Mouse (Mus musculus) bone marrow, adult 2 months (tissue): Measurements from ENCODE around the gene Zfp384. TPM values are rescaled to one million over a fixed set of nuclear protein-coding genes. Genes with fewer than 3 reads are reported as not detected.
A peak's percentile ranks its signal among the peaks of the same experiment; 100 is the strongest.

ENCODE experiments used
- H3K27ac ChIP-seq: fragments of 200-500 bp; 2 replicates; pipeline ENCODE4 v1.5.1; 2012; ENCODE audit warnings: low read depth, mild to moderate bottlenecking, control low read depth, inconsistent platforms, low read length; ENCODE audit not compliant: control insufficient read depth, poor library complexity, insufficient read depth
- H3K4me1 ChIP-seq: fragments of 200-500 bp; 2 replicates; pipeline ENCODE4 v1.6.1; 2011; ENCODE audit warnings: low read length; ENCODE audit not compliant: control insufficient read depth, insufficient read depth
- H3K4me3 ChIP-seq: fragments of 200-500 bp; replicated peaks from 2 replicates; pipeline ENCODE3; 2011; ENCODE audit warnings: mild to moderate bottlenecking, low read depth, low read length, control low read depth; ENCODE audit not compliant: control insufficient read depth
- CTCF ChIP-seq: fragments of 200-500 bp; IDR thresholded peaks from 2 replicates; pipeline ENCODE4 v1.5.1; 2011; ENCODE audit warnings: low read length, control low read depth; ENCODE audit not compliant: control insufficient read depth, insufficient read depth
- POLR2A ChIP-seq: fragments of 200-500 bp; IDR thresholded peaks from 2 replicates; pipeline ENCODE4 v1.6.1; 2011; ENCODE audit warnings: low read depth, mild to moderate bottlenecking, control low read depth, low read length, borderline replicate concordance; ENCODE audit not compliant: control insufficient read depth
- WGBS: fragments of 180-500 bp; shearing (Covaris S2); methylation state at CpG from one replicate; pipeline ENCODE4 v1.1.7; 2018; 5-methylcytosine and 5-hydroxymethylcytosine counted together
- polyA plus RNA-seq: library from polyadenylated mRNA; stranded (reverse); fragments of >200 nt; gene quantifications from 2 replicates; pipeline ENCODE4 v1.2.4, GENCODE M21; 2011; ENCODE audit warnings: low replicate concordance; ENCODE audit not compliant: missing spikeins, insufficient read depth, insufficient read length

Zfp384 gene
- polyA plus RNA-seq, 1 experiment, result 46.0 TPM

- Histone ChIP-seq H3K27ac (peak overlapping the region; percentile 62), H3K4me3 (peak overlapping the region; percentile 56), H3K4me1 (peaks cover 8% of the 10 kb centered on the region)
- WGBS, result 3% methylated on average over 2 of the region's 2 CpGs
- TF ChIP-seq CTCF (no peak), POLR2A (no peak)
Observed at GRCm38 (mm10) chr6:125071896-125072279, 62.9 kb downstream of the Zfp384 start.

GRCm38 (mm10) chr6:125073825-125074224 lies 64.9 kb downstream of the Zfp384 start:
- no peak for TF ChIP-seq CTCF
- TF ChIP-seq POLR2A, result no peak
- H3K4me1 ChIP-seq, result peaks cover 7% of the 10 kb centered on the region
- no peak overlapping the region for H3K4me3 ChIP-seq
- 14% methylated on average over 8 of the region's 8 CpGs for WGBS
- no peak overlapping the region for H3K27ac ChIP-seq

GRCm38 (mm10) chr6:125081394-125081793 lies 72.4 kb downstream of the Zfp384 start:
- 91% methylated on average over 25 of the region's 25 CpGs for WGBS
- TF ChIP-seq POLR2A, result no peak
- TF ChIP-seq CTCF, result no peak
- Histone ChIP-seq H3K4me3 (no peak overlapping the region), H3K4me1 (no peaks in the 10 kb centered on the region), H3K27ac (no peak overlapping the region)

- WGBS, result 84% methylated on average over 45 of the region's 45 CpGs
- H3K27ac ChIP-seq, result 0 out of 2 replicates have a peak overlapping the region, but pooled peaks have one; percentile 14
- TF ChIP-seq CTCF (peak; percentile 39; the same call in 1 of the 2 replicates), POLR2A (peak; percentile 23; the same call in 1 of the 2 replicates)
- H3K4me1 ChIP-seq, result no peaks in the 10 kb centered on the region
- no peak overlapping the region for H3K4me3 ChIP-seq
Observed at GRCm38 (mm10) chr6:125081797-125082560, 73.0 kb downstream of the Zfp384 start.

GRCm38 (mm10) chr6:125082801-125083386 lies 73.9 kb downstream of the Zfp384 start:
- WGBS, result 80% methylated on average over 7 of the region's 7 CpGs
- TF ChIP-seq POLR2A (no peak), CTCF (no peak)
- Histone ChIP-seq H3K4me1 (no peaks in the 10 kb centered on the region), H3K4me3 (no peak overlapping the region), H3K27ac (no peak overlapping the region)

GRCm38 (mm10) chr6:125084424-125084823 lies 75.5 kb downstream of the Zfp384 start:
- H3K27ac ChIP-seq, result no peak overlapping the region
- 12% methylated on average over 4 of the region's 4 CpGs for WGBS
- H3K4me3 ChIP-seq, result no peak overlapping the region
- TF ChIP-seq POLR2A (no peak), CTCF (peak; percentile 51)
- H3K4me1 ChIP-seq, result peaks cover 3% of the 10 kb centered on the region

Other genes starting within 250 kb of the Zfp384 start
- gene Eno2, start 239.5 kb upstream of the Zfp384 start, polyA plus RNA-seq, result 0.68 and 1.4 TPM in 2 replicates
- gene Lrrc23, start 229.4 kb upstream of the Zfp384 start, polyA plus RNA-seq, result not detected in 2 replicates
- 4.9 and 7.3 TPM in 2 replicates for gene Spsb2, start 200.5 kb upstream of the Zfp384 start, polyA plus RNA-seq
- gene Tpi1, start 194.8 kb upstream of the Zfp384 start, polyA plus RNA-seq, result 97.5 and 152 TPM in 2 replicates
- 44.1 and 53.9 TPM in 2 replicates for gene Usp5, start 179.7 kb upstream of the Zfp384 start, polyA plus RNA-seq
- gene Cdca3, start 179.6 kb upstream of the Zfp384 start, polyA plus RNA-seq, result 131 and 148 TPM in 2 replicates
- 3.3 TPM in 1 of 2 replicates, not detected in the other for gene Gnb3, start 168.9 kb upstream of the Zfp384 start, polyA plus RNA-seq
- 0.59 and 2.7 TPM in 2 replicates for gene P3h3, start 151.4 kb upstream of the Zfp384 start, polyA plus RNA-seq
- 0.56 and 2.4 TPM in 2 replicates for gene Gpr162, start 145.2 kb upstream of the Zfp384 start, polyA plus RNA-seq
- 3.5 and 3.6 TPM in 2 replicates for gene Cd4, start 120.9 kb upstream of the Zfp384 start, polyA plus RNA-seq
- gene Lag3, start 97.4 kb upstream of the Zfp384 start, polyA plus RNA-seq, result 2.9 and 7.6 TPM in 2 replicates
- 157 and 192 TPM in 2 replicates for gene Ptms, start 89.0 kb upstream of the Zfp384 start, polyA plus RNA-seq
- gene Mlf2, start 77.8 kb upstream of the Zfp384 start, polyA plus RNA-seq, result 45.8 and 74.0 TPM in 2 replicates
- 18.1 and 33.0 TPM in 2 replicates for gene Cops7a, start 43.6 kb upstream of the Zfp384 start, polyA plus RNA-seq
- gene Pianp, start 12.5 kb upstream of the Zfp384 start, polyA plus RNA-seq, result 3.4 TPM in 1 of 2 replicates, not detected in the other
- gene Ing4, start 30.6 kb downstream of the Zfp384 start, polyA plus RNA-seq, result 19.6 and 42.0 TPM in 2 replicates
- 24.3 and 45.9 TPM in 2 replicates for gene Acrbp, start 40.5 kb downstream of the Zfp384 start, polyA plus RNA-seq
- not detected in 2 replicates for gene Lpar5, start 58.8 kb downstream of the Zfp384 start, polyA plus RNA-seq
- 66.8 and 106 TPM in 2 replicates for gene Chd4, start 86.8 kb downstream of the Zfp384 start, polyA plus RNA-seq
- 12.5 and 25.7 TPM in 2 replicates for gene Nop2, start 122.8 kb downstream of the Zfp384 start, polyA plus RNA-seq
- gene Iffo1, start 136.1 kb downstream of the Zfp384 start, polyA plus RNA-seq, result 21.0 and 39.0 TPM in 2 replicates
- 40.4 and 98.2 TPM in 2 replicates for gene Gapdh, start 157.3 kb downstream of the Zfp384 start, polyA plus RNA-seq
- 314 and 361 TPM in 2 replicates for gene Ncapd2, start 182.6 kb downstream of the Zfp384 start, polyA plus RNA-seq
- 153 and 193 TPM in 2 replicates for gene Mrpl51, start 182.7 kb downstream of the Zfp384 start, polyA plus RNA-seq
- 11.3 and 32.6 TPM in 2 replicates for gene Vamp1, start 206.4 kb downstream of the Zfp384 start, polyA plus RNA-seq
- gene Tapbpl, start 222.7 kb downstream of the Zfp384 start, polyA plus RNA-seq, result 4.1 and 6.2 TPM in 2 replicates
- gene Cd27, start 227.9 kb downstream of the Zfp384 start, polyA plus RNA-seq, result 7.0 and 10.7 TPM in 2 replicates